Mouse (Mus musculus): ENCODE measurements around the gene Tbc1d20.

Gene Tbc1d20

GRCm38 (mm10) chr2:152359616-152360015 is 66.0 kb downstream of the Tbc1d20 start:
- in situ Hi-C loops (cut with MboI) = loop anchor here (25.0 kb wide), 1 partner anchor 247 kb away; the partner anchor contains the start of gene Srxn1

DNA sequence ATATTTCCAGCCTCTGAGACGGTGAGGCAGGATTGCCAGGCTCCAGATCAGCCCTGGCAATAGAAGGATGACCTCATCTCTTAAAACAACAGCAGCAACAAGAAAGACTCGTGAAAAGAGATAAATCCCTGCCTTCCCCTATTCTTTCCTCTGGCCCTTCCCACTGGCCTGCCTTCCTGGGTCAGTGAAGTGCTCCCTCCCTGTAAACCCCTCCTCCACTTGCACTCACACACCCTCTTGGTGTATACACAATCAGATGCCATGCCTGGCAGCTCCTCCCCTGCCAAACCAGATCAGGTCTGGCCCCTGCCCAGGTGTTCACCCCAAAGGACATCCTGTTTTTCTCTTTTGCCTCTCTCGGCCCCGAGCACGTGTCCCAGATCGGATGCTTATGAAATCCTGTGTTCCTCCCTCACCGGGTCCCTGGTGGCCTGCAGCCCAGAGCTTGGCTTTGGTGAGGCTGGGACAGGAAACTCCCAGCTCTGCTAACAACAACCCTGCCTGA is 66.7 kb downstream of the Tbc1d20 start:
- in situ Hi-C loops (cut with MboI) = loop anchor here (25.0 kb wide), 1 partner anchor 248 kb away; the partner anchor contains the start of gene Srxn1

GRCm38 (mm10) chr2:152361193-152361592 is 67.6 kb downstream of the Tbc1d20 start:
- in situ Hi-C loops (cut with MboI) = loop anchor here (25.0 kb wide), 1 partner anchor 249 kb away; the partner anchor contains the start of gene Srxn1

Measured in mature B cell (primary cell).